17 mouse cellular contexts compared by ENCODE assay signal in genomic region chr4:41556311-41556953, GRCm38 (mm10). TPM values are rescaled to one million over a fixed set of nuclear protein-coding genes. Genes with fewer than 3 reads are reported as not detected.
DNase-seq lines count a peak whose midpoint lies in the region; ATAC-seq and TF ChIP-seq lines count a peak whose summit lies in the region.
"Had no signal": no experiment of that assay in that cellular context is flagged by ENCODE, and none has a peak within 500 bp of the region (broad histone marks: within the 10 kb centered on the region; RNA-seq: fewer than 3 reads in every experiment).

No protein-coding gene starts in this region.

- no peaks in the 10 kb centered on the region for H3K27me3 ChIP-seq in lung, postnatal 0 days (replicated peaks; ENCODE audit: insufficient read depth, low read length)
- H3K27me3 ChIP-seq: liver, embryonic 15.5 days had no signal

- H3K36me3 ChIP-seq in lung, postnatal 0 days (ENCODE audit: insufficient read depth, low read length), result no peaks in the 10 kb centered on the region
- H3K36me3 ChIP-seq: heart, embryonic 10.5 days; liver, embryonic 15.5 days had no signal

- no peak for TF ChIP-seq CTCF in left cerebral cortex, adult 2 months (IDR thresholded peaks at IDR 0.05)
- no peak for TF ChIP-seq CTCF in bone marrow macrophage, adult 2 months (IDR thresholded peaks at IDR 0.05; ENCODE audit: low read depth, low read length)
- no peak for TF ChIP-seq CTCF in lung, postnatal 0 days (IDR thresholded peaks at IDR 0.05)

- H3K4me3 ChIP-seq in left cerebral cortex, adult 2 months, result no peak overlapping the region
- H3K4me3 ChIP-seq in bone marrow macrophage, adult 2 months (ENCODE audit: insufficient read depth, low read length), result no peak overlapping the region
- no peak overlapping the region for H3K4me3 ChIP-seq in lung, postnatal 0 days (ENCODE audit: low read depth, low read length)
- H3K4me3 ChIP-seq: heart, embryonic 10.5 days; liver, embryonic 15.5 days had no signal

- intact Hi-C loops in gastrocnemius, postnatal 14 days (cut with DNase I; ENCODE audit: low total_unique reads), result loop anchor here (10.0 kb wide), 1 partner anchor 148 kb away; no protein-coding TSS in a partner anchor
- intact Hi-C loops in left cerebral cortex, adult 2 months (cut with DNase I), result no loop called here
- intact Hi-C loops in left cerebral cortex, postnatal 25 days (cut with DNase I), result loop anchor here (2.0 to 5.0 kb wide), 2 partner anchors 86 to 151 kb away; no protein-coding TSS in a partner anchor

- peak; percentile 34 for DNase-seq in gastrocnemius, postnatal 14 days
- DNase-seq in gastrocnemius, postnatal 10 days, result no peak
- DNase-seq in left cerebral cortex, adult 2 months (ENCODE audit: extremely low spot score in 1 of 2, low spot score in 2 of 2), result no peak
- no peak for DNase-seq in left cerebral cortex, postnatal 25 days (ENCODE audit: low spot score in 2 of 2)
- peak; percentile 31 for DNase-seq in gastrocnemius, postnatal 25 days
- no peak for DNase-seq in thymus, postnatal 0 days (ENCODE audit: low spot score)
- no peak for DNase-seq in lung, postnatal 0 days (ENCODE audit: low spot score)
- DNase-seq: cerebellum, postnatal 14 days; kidney, adult 11 months; kidney, postnatal 36 days; left cerebral cortex, postnatal 4 days had no signal

- H3K27ac ChIP-seq in left cerebral cortex, adult 2 months, result peak overlapping the region; percentile 3; the same call in 1 of the 2 replicates
- peak overlapping the region; percentile 97 for H3K27ac ChIP-seq in bone marrow macrophage, adult 2 months (ENCODE audit: insufficient read depth, low read depth, low read length)
- H3K27ac ChIP-seq in lung, postnatal 0 days (ENCODE audit: low read length), result no peak overlapping the region; the same call in 1 of the 2 replicates
- H3K27ac ChIP-seq: heart, embryonic 10.5 days; liver, embryonic 15.5 days had no signal

- peaks cover 54% of the 10 kb centered on the region for H3K4me1 ChIP-seq in bone marrow macrophage, adult 2 months (ENCODE audit: control insufficient read depth, insufficient read depth, low read length)
- no peaks in the 10 kb centered on the region; the same call in 1 of the 2 replicates for H3K4me1 ChIP-seq in lung, postnatal 0 days (ENCODE audit: insufficient read depth, low read depth, low read length)
- H3K4me1 ChIP-seq: liver, embryonic 15.5 days had no signal

- TF ChIP-seq POLR2A in bone marrow macrophage, adult 2 months (IDR thresholded peaks at IDR 0.05; ENCODE audit: borderline replicate concordance, low read depth, low read length), result no peak

- no peak for TF ChIP-seq EP300 in lung, postnatal 0 days (IDR thresholded peaks at IDR 0.05)

- H3K9me3 ChIP-seq in lung, postnatal 0 days (ENCODE audit: low read length), result no peaks in the 10 kb centered on the region
- H3K9me3 ChIP-seq: heart, embryonic 10.5 days; liver, embryonic 15.5 days had no signal

- no peak for ATAC-seq in lung, postnatal 0 days

- WGBS in lung, postnatal 0 days, result 39% methylated on average over 5 of the region's 5 CpGs

- H3K4me2 ChIP-seq in lung, postnatal 0 days (replicated peaks; ENCODE audit: low read depth, low read length), result no peak overlapping the region
- H3K4me2 ChIP-seq: liver, embryonic 15.5 days had no signal

- no peak overlapping the region for H3K9ac ChIP-seq in lung, postnatal 0 days (replicated peaks; ENCODE audit: low read depth)
- H3K9ac ChIP-seq: liver, embryonic 15.5 days had no signal

RNA-seq across cellular contexts. Expression of gene Fam219a, which starts 12.9 kb away (rescaled TPM):
- total RNA-seq in gastrocnemius, postnatal 14 days (2021), result 10 to 100 TPM; 16.2 to 17.1 TPM
- 10 to 100 TPM; 19.2 to 20.4 TPM for total RNA-seq in gastrocnemius, postnatal 10 days (2021)
- total RNA-seq in left cerebral cortex, adult 2 months (2021), result 100 to 1,000 TPM; 195 to 209 TPM
- total RNA-seq in left cerebral cortex, postnatal 25 days (2021), result 100 to 1,000 TPM; 203 to 209 TPM
- polyA plus RNA-seq in bone marrow macrophage, adult 2 months (2012; ENCODE audit: insufficient read depth, insufficient read length, missing spikeins), result 35.2 and 35.6 TPM in 2 replicates
- total RNA-seq in gastrocnemius, postnatal 25 days (2021), result 10 to 100 TPM; 17.1 to 17.4 TPM
- polyA plus RNA-seq in thymus, postnatal 0 days (2015; fragmentation: Nextera tagmentation; extraction: Ambion mirVana), result 1.6 and 2.7 TPM in 2 replicates
- polyA plus RNA-seq in lung, postnatal 0 days (2015; fragmentation: Nextera tagmentation; extraction: Ambion mirVana), result 4.7 and 5.2 TPM in 2 replicates

RNA-seq across cellular contexts. Expression of gene Dnaic1, which starts 13.1 kb away (rescaled TPM):
- under 1 TPM; 0.47 to 0.58 TPM for total RNA-seq in gastrocnemius, postnatal 14 days (2021)
- total RNA-seq in gastrocnemius, postnatal 10 days (2021), result under 1 TPM; 0.56 to 0.63 TPM
- total RNA-seq in left cerebral cortex, adult 2 months (2021), result 1 to 10 TPM; 6.4 to 7.5 TPM
- 1 to 10 TPM; 7.2 to 8.0 TPM for total RNA-seq in left cerebral cortex, postnatal 25 days (2021)
- polyA plus RNA-seq in bone marrow macrophage, adult 2 months (2012; ENCODE audit: insufficient read depth, insufficient read length, missing spikeins), result not detected in 2 replicates
- under 1 TPM; 0.43 to 0.64 TPM for total RNA-seq in gastrocnemius, postnatal 25 days (2021)
- 0.60 and 0.91 TPM in 2 replicates for polyA plus RNA-seq in thymus, postnatal 0 days (2015; fragmentation: Nextera tagmentation; extraction: Ambion mirVana)
- 8.9 and 9.0 TPM in 2 replicates for polyA plus RNA-seq in lung, postnatal 0 days (2015; fragmentation: Nextera tagmentation; extraction: Ambion mirVana)
- polyA plus RNA-seq: C2C12 had no signal

RNA-seq across cellular contexts. Expression of gene 1110017D15Rik, which starts 39.3 kb away (rescaled TPM):
- total RNA-seq in gastrocnemius, postnatal 14 days (2021), result under 1 TPM in 1 of 2 experiments, not detected in 1; 0.37 TPM
- total RNA-seq in gastrocnemius, postnatal 10 days (2021), result under 1 TPM in 1 of 2 experiments, not detected in 1; 0.36 TPM
- total RNA-seq in left cerebral cortex, adult 2 months (2021), result 1 to 10 TPM; 5.2 to 6.1 TPM
- total RNA-seq in left cerebral cortex, postnatal 25 days (2021), result 1 to 10 TPM; 3.9 to 5.8 TPM
- 4.6 TPM in 1 of 2 replicates, not detected in the other for polyA plus RNA-seq in bone marrow macrophage, adult 2 months (2012; ENCODE audit: insufficient read depth, insufficient read length, missing spikeins)
- not detected for total RNA-seq in gastrocnemius, postnatal 25 days (2021)
- polyA plus RNA-seq in thymus, postnatal 0 days (2015; fragmentation: Nextera tagmentation; extraction: Ambion mirVana), result 0.94 and 1.5 TPM in 2 replicates
- 37.3 and 41.4 TPM in 2 replicates for polyA plus RNA-seq in lung, postnatal 0 days (2015; fragmentation: Nextera tagmentation; extraction: Ambion mirVana)
- total RNA-seq: heart, postnatal 25 days; megakaryocyte progenitor cell, adult 5-6 weeks had no signal
- polyA plus RNA-seq: liver, embryonic 15.5 days had no signal

RNA-seq across cellular contexts. Expression of gene AI464131, which starts 53.6 kb away (rescaled TPM):
- 10 to 100 TPM; 60.1 to 60.8 TPM for total RNA-seq in gastrocnemius, postnatal 14 days (2021)
- total RNA-seq in gastrocnemius, postnatal 10 days (2021), result 10 to 100 TPM; 75.2 to 77.4 TPM
- 10 to 100 TPM; 27.1 to 28.1 TPM for total RNA-seq in left cerebral cortex, adult 2 months (2021)
- total RNA-seq in left cerebral cortex, postnatal 25 days (2021), result 10 to 100 TPM; 31.6 to 36.9 TPM
- 0.39 and 0.69 TPM in 2 replicates for polyA plus RNA-seq in bone marrow macrophage, adult 2 months (2012; ENCODE audit: insufficient read depth, insufficient read length, missing spikeins)
- 10 to 100 TPM; 59.5 to 75.2 TPM for total RNA-seq in gastrocnemius, postnatal 25 days (2021)
- polyA plus RNA-seq in thymus, postnatal 0 days (2015; fragmentation: Nextera tagmentation; extraction: Ambion mirVana), result 0.60 TPM in 2 replicates
- 5.0 and 5.5 TPM in 2 replicates for polyA plus RNA-seq in lung, postnatal 0 days (2015; fragmentation: Nextera tagmentation; extraction: Ambion mirVana)

Comparison
In these comparisons a context has a peak if more than half of its experiments do, and no peak if none do; other contexts are left out.
1. DNase-seq: peak in gastrocnemius, postnatal 14 days (single experiment) and gastrocnemius, postnatal 25 days (single experiment); none in gastrocnemius, postnatal 10 days (single experiment), left cerebral cortex, adult 2 months (0 of 2), left cerebral cortex, postnatal 25 days (0 of 2), thymus, postnatal 0 days (single experiment) and lung, postnatal 0 days (single experiment).
2. RNA of gene Fam219a, which starts 12.9 kb away (total RNA-seq): 195 to 209 TPM in left cerebral cortex, adult 2 months and 203 to 209 TPM in left cerebral cortex, postnatal 25 days; 19.2 to 20.4 TPM in gastrocnemius, postnatal 10 days, 17.1 to 17.4 TPM in gastrocnemius, postnatal 25 days and 16.2 to 17.1 TPM in gastrocnemius, postnatal 14 days; every median in the first group is over 4 times any median in the second.
3. RNA of gene Dnaic1, which starts 13.1 kb away (total RNA-seq): 7.2 to 8.0 TPM in left cerebral cortex, postnatal 25 days and 6.4 to 7.5 TPM in left cerebral cortex, adult 2 months; 0.43 to 0.64 TPM in gastrocnemius, postnatal 25 days, 0.56 to 0.63 TPM in gastrocnemius, postnatal 10 days and 0.47 to 0.58 TPM in gastrocnemius, postnatal 14 days; every median in the first group is over 4 times any median in the second.